Mouse (Mus musculus) ES-Bruce4 (cell line): ENCODE data around the gene Lgals7.

Experiments used
- CTCF ChIP-seq: IDR thresholded peaks from one replicate; pipeline ENCODE4 v1.8.1; 2011; ENCODE audit warnings: low read depth, low read length
- POLR2A ChIP-seq: IDR thresholded peaks from one replicate; pipeline ENCODE4 v1.8.1; 2011; ENCODE audit warnings: low read length; ENCODE audit not compliant: insufficient read depth

GRCm38 (mm10) chr7:28822556-28822955 is 41.1 kb upstream of the Lgals7 start:
- no peak for TF ChIP-seq CTCF
- TF ChIP-seq POLR2A: no peak
